Mouse (Mus musculus) heart, postnatal 4 days (tissue): ENCODE data around the gene Hspbp1. TPM values are rescaled to one million over a fixed set of nuclear protein-coding genes. Genes with fewer than 3 reads are reported as not detected.

Experiments used
- DNase-seq: peaks from one replicate; pipeline ENCODE4 v3.0.0; 2021
- total RNA-seq, 2 experiments: library from RNA; stranded (reverse); gene quantifications; 2 replicates each; pipeline ENCODE4 v1.2.3; 2021

Hspbp1 gene
- total RNA-seq, 2 experiments from 2014 or later, result 51.5 to 54.7 TPM

GRCm38 (mm10) chr7:4666871-4667270, 18.0 kb downstream of the Hspbp1 start:
- DNase-seq, result no peak

GRCm38 (mm10) chr7:4663742-4664141, 21.1 kb downstream of the Hspbp1 start:
- no peak for DNase-seq

GRCm38 (mm10) chr7:4663179-4663578, 21.7 kb downstream of the Hspbp1 start:
- no peak for DNase-seq

GRCm38 (mm10) chr7:4659911-4660443, 24.9 kb downstream of the Hspbp1 start:
- DNase-seq, result no peak

- DNase-seq, result peak; percentile 97
Observed at GRCm38 (mm10) chr7:4658912-4659551, 25.8 kb downstream of the Hspbp1 start, which contains the start of gene Ppp6r1. Ppp6r1 (minus strand) TSS chr7:4659019.

- peak; percentile 55 for DNase-seq
Observed at GRCm38 (mm10) chr7:4658128-4658907, 26.6 kb downstream of the Hspbp1 start.

GRCm38 (mm10) chr7:4657521-4658127, 27.2 kb downstream of the Hspbp1 start:
- DNase-seq, result no peak

GRCm38 (mm10) chr7:4656818-4657217, 28.1 kb downstream of the Hspbp1 start:
- DNase-seq, result no peak

- DNase-seq, result no peak
Observed at GRCm38 (mm10) chr7:4655916-4656315, 29.0 kb downstream of the Hspbp1 start.

GRCm38 (mm10) chr7:4655393-4655792, 29.5 kb downstream of the Hspbp1 start:
- DNase-seq, result no peak

- no peak for DNase-seq
Observed at GRCm38 (mm10) chr7:4654221-4654620, 30.6 kb downstream of the Hspbp1 start.

- DNase-seq, result no peak
Observed at GRCm38 (mm10) chr7:4653780-4654179, 31.1 kb downstream of the Hspbp1 start.

GRCm38 (mm10) chr7:4653351-4653750, 31.5 kb downstream of the Hspbp1 start:
- no peak for DNase-seq

GRCm38 (mm10) chr7:4652726-4653125, 32.1 kb downstream of the Hspbp1 start:
- no peak for DNase-seq

GRCm38 (mm10) chr7:4651581-4651980, 33.3 kb downstream of the Hspbp1 start:
- no peak for DNase-seq

GRCm38 (mm10) chr7:4647992-4648391, 36.9 kb downstream of the Hspbp1 start:
- DNase-seq, result no peak

- peak; percentile 60 for DNase-seq
Observed at GRCm38 (mm10) chr7:4647291-4647690, 37.6 kb downstream of the Hspbp1 start.

- no peak for DNase-seq
Observed at GRCm38 (mm10) chr7:4646806-4647205, 38.1 kb downstream of the Hspbp1 start.

- no peak for DNase-seq
Observed at GRCm38 (mm10) chr7:4643225-4643624, 41.6 kb downstream of the Hspbp1 start.

GRCm38 (mm10) chr7:4641956-4642355, 42.9 kb downstream of the Hspbp1 start:
- no peak for DNase-seq

- DNase-seq, result no peak
Observed at GRCm38 (mm10) chr7:4641155-4641554, 43.7 kb downstream of the Hspbp1 start.

- no peak for DNase-seq
Observed at GRCm38 (mm10) chr7:4636179-4636578, 48.7 kb downstream of the Hspbp1 start.

- no peak for DNase-seq
Observed at GRCm38 (mm10) chr7:4631031-4631430, 53.8 kb downstream of the Hspbp1 start, which contains the start of gene Tmem86b. Tmem86b (minus strand) TSS chr7:4631422.
